Mouse (Mus musculus) urinary bladder, adult 18-20 months (tissue): ENCODE results near the gene B3gat2.

Experiments
- DNase-seq, 2 experiments: peaks; one replicate each; pipeline ENCODE4 v3.0.0; 2022; ENCODE audit warnings: low spot score in 2 of 2, mixed read lengths in 2 of 2

Gene B3gat2

GRCm38 (mm10) chr1:23761502-23762135 lies at the start of gene B3gat2:
B3gat2 (plus strand) TSS chr1:23761753.
- DNase-seq: peak in 1 of 2 experiments; percentile 4

GRCm38 (mm10) chr1:23720326-23720725 lies 41.2 kb upstream of the B3gat2 start:
- no peak for DNase-seq

DNA sequence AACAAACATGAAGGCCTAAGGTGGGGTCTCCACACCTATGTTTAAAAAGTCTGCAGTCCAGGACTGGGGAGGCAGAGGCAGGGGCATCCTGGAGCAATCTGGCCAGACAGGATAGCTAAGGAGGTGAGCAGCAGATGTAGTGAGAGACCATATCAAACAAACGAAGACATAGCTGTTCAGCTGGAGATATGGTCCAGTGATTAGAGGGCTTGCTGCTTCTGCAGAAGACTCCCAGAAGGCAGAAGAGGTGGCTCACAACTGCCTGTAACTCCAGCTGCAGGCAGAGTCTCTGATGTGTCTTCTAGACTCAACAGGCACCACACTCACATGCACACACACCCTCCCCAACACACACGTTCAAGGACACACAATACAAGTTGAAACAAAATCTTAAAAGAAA lies 40.5 kb upstream of the B3gat2 start:
- no peak for DNase-seq

GRCm38 (mm10) chr1:23722469-23723372 lies 38.8 kb upstream of the B3gat2 start:
- DNase-seq: no peak

GRCm38 (mm10) chr1:23731324-23731723 lies 30.2 kb upstream of the B3gat2 start:
- no peak for DNase-seq

- no peak for DNase-seq
These were observed 10.6 kb upstream of the B3gat2 start for GRCm38 (mm10) chr1:23750864-23751532.

GRCm38 (mm10) chr1:23753091-23753490 lies 8.5 kb upstream of the B3gat2 start:
- DNase-seq: no peak

DNA sequence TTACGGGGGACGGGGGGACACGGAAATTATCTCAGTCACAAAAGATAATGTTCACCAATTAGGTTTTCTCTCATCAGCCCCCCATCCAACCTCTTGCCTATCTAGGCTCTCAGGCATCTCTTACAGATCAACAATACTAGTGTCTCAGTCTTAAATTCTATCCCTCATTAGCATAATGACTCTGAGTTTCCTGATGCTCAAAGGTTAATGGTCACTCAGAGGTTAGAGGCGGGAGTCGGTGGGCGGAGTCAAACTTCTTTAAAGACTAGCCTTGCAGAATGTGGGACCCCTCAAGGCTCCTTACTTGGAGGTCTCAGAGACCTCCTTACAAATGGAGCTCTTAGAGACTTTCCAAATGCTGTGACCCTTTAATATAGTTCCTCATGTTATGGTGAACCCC lies 8.0 kb upstream of the B3gat2 start:
- no peak for DNase-seq

DNA sequence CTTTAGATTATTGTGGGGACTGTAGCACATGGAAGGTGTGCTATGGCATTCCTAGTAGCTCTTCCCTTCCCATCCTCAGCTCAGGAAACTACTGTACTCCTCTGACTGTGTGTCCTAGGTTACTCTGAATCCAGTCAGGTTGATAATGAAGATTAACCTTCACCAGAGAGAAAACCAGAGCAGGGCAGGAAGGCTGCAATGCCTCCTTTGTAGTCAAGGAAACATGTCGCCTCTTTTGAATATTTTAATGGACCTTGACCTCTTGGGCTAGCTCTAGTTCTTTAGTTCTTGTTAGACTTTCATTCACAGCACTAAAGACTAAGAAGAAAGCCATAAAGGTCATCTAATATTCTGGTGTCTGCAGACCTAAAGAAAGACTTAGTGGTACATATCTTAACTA lies 7.2 kb upstream of the B3gat2 start:
- no peak for DNase-seq

GRCm38 (mm10) chr1:23754967-23755366 lies 6.6 kb upstream of the B3gat2 start:
- no peak for DNase-seq

DNA sequence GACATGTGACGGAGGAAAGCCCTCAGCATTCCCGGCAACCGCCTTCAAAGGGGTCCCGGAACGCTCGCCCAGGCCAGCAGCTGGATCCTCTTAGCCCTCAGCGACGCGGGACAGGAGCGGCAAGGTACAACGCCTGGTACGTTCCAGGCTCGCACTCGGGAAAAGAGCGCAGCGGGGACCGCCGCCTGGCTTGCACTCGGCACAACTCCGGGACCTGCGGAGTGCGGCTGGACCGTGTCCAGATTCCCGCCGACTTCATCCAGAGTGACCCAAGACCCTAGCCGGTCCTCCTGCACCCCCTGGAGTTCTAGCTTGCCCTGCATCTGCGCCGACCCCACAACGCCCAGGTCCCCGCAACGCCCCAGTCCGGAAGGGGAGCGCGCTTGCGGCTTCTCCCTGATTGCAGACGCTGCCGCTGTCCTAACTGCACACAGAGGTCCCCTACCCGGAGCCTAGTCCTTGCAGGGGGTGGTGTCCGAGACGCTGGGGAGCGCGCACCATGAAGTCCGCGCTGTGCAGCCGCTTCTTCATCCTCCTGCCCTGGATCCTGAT lies 659 bp downstream of the B3gat2 start:
- DNase-seq: peak in 1 of 2 experiments; percentile 41

DNA sequence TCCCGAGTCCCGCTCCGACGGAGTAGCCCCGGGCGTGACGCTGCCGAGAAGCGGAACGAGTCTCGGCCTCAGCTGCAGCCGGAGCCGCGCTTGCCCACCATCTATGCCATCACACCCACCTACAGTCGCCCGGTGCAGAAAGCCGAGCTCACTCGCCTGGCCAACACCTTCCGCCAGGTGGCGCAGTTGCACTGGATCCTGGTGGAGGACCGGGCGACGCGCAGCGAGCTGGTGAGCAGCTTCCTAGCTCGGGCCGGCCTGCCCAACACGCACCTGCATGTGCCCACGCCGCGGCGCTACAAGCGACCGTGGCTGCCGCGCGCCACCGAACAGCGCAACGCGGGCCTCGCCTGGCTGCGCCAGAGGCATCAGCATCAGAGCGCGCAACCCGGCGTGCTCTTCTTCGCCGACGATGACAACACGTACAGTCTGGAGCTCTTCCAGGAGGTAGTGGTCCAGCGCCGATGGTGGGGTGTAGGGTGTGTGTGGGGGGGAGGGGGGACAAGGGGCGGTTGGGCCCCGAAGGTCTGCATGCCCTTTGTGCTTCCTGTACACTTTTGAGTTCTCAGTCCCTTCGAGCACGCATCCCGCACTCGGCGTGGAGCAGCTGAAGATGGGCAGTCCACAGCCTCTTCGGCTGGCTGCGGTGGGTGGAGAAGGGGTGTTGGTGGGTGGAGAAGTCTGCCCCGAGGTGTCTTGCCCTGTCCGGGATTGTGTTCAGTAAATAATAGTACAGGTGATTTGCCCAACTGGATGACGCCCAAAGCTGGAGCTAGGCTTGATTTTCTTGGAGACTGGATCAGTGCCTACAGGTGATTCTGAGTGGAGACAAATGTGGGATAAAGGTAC lies 1.5 kb downstream of the B3gat2 start:
- DNase-seq: peak; percentile 76 to 89

GRCm38 (mm10) chr1:23763726-23764125 lies 2.2 kb downstream of the B3gat2 start:
- DNase-seq: no peak

GRCm38 (mm10) chr1:23764710-23765109 lies 3.2 kb downstream of the B3gat2 start:
- no peak for DNase-seq

DNA sequence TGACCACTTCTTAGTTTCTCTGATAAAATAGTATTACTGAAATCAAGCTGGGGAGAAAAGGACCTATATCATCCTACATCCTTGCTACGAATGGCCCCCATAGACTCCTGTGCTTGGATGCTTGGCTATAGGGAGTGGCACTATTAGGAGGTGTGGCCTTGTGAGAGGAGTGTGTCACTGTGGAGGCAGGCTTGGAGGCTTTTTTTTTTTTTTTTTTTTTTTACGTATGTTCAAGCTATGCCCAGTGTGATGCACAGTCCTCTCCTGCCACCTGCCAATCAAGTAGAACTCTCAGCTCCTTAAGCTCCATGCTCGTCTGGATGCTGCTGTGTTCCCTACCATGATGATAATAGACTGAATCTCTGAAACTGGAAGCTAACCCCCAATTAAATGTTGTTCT lies 11.5 kb downstream of the B3gat2 start:
- DNase-seq: no peak

GRCm38 (mm10) chr1:23792737-23793533 lies 31.4 kb downstream of the B3gat2 start:
- DNase-seq: peak; percentile 36 to 70

GRCm38 (mm10) chr1:23798306-23798705 lies 36.8 kb downstream of the B3gat2 start:
- DNase-seq: no peak

GRCm38 (mm10) chr1:23821615-23822014 lies 60.1 kb downstream of the B3gat2 start:
- no peak for DNase-seq

- DNase-seq: peak in 1 of 2 experiments; percentile 12
These were observed 65.6 kb downstream of the B3gat2 start for GRCm38 (mm10) chr1:23826887-23827758.
